Mouse (Mus musculus) MEL (cell line): ENCODE measurements around the gene Pik3cd. TPM values are rescaled to one million over a fixed set of nuclear protein-coding genes. Genes with fewer than 3 reads are reported as not detected.

ENCODE experiments used
- DNase-seq: peaks from one replicate; pipeline ENCODE4 v3.0.0; 2011; ENCODE audit warnings: low read depth, low spot score
- H3K27ac ChIP-seq: 2 replicates; pipeline ENCODE4 v1.5.1; 2012; ENCODE audit warnings: low read depth, mild to moderate bottlenecking, control low read depth, low read length, moderate library complexity; ENCODE audit not compliant: control insufficient read depth
- H3K27me3 ChIP-seq, 2 experiments: fragments of 150-350 bp in 1 of 2; sonication (generic) in 1 of 2; 2 replicates each; pipeline ENCODE4 v1.6.1; 2012; ENCODE audit warnings: low read length in 2 of 2, mild to moderate bottlenecking in 2 of 2, improper control_type of control experiment in 1 of 2, moderate library complexity in 1 of 2; ENCODE audit not compliant: insufficient read depth in 2 of 2, control insufficient read depth in 1 of 2
- H3K36me3 ChIP-seq, 2 experiments: 2 replicates each; pipeline ENCODE4 v1.6.1; 2012 to 2014; ENCODE audit warnings: low read length in 2 of 2, improper control_type of control experiment in 1 of 2, inconsistent platforms in 1 of 2, mild to moderate bottlenecking in 1 of 2; ENCODE audit not compliant: insufficient read depth in 2 of 2, control insufficient read depth in 1 of 2
- H3K4me1 ChIP-seq, 2 experiments: fragments of 150-350 bp in 1 of 2; sonication (generic) in 1 of 2; 2 replicates each; pipeline ENCODE4 v1.6.1; 2012; ENCODE audit warnings: low read length in 2 of 2, improper control_type of control experiment in 1 of 2, mild to moderate bottlenecking in 1 of 2; ENCODE audit not compliant: insufficient read depth in 2 of 2, control insufficient read depth in 1 of 2
- H3K4me3 ChIP-seq, 2 experiments: fragments of 150-350 bp in 1 of 2; sonication (generic) in 1 of 2; 2 replicates each; pipeline ENCODE4 v1.5.1; 2012; ENCODE audit warnings: low read depth in 2 of 2, low read length in 2 of 2, mild to moderate bottlenecking in 2 of 2, moderate library complexity in 2 of 2, control low read depth in 1 of 2, improper control_type of control experiment in 1 of 2; ENCODE audit not compliant: control insufficient read depth in 1 of 2, insufficient read depth in 1 of 2
- H3K79me2 ChIP-seq: 2 replicates; pipeline ENCODE4 v1.6.1; 2012; ENCODE audit warnings: mild to moderate bottlenecking, low read length, moderate library complexity; ENCODE audit not compliant: control insufficient read depth, poor library complexity, insufficient read depth
- H3K9ac ChIP-seq: 2 replicates; pipeline ENCODE4 v1.6.1; 2012; ENCODE audit warnings: low read depth, mild to moderate bottlenecking, control low read depth, low read length, moderate library complexity; ENCODE audit not compliant: control insufficient read depth, poor library complexity, severe bottlenecking
- H3K9me3 ChIP-seq: fragments of 150-350 bp; sonication (generic); replicated peaks from 2 replicates; pipeline ENCODE4 v1.6.1; 2012; ENCODE audit warnings: mild to moderate bottlenecking, low read length, improper control_type of control experiment, moderate library complexity; ENCODE audit not compliant: insufficient read depth
- CHD1 ChIP-seq: IDR thresholded peaks from 2 replicates; pipeline ENCODE4 v1.6.1; 2012; ENCODE audit warnings: low read depth, mild to moderate bottlenecking, inconsistent platforms, low read length, improper control_type of control experiment
- ELF1 ChIP-seq: IDR thresholded peaks from 2 replicates; pipeline ENCODE4 v1.6.1; 2014; ENCODE audit warnings: low read depth, mild to moderate bottlenecking, inconsistent platforms, low read length, improper control_type of control experiment, moderate library complexity
- ETS1 ChIP-seq: IDR thresholded peaks from 2 replicates; pipeline ENCODE4 v1.6.1; 2012; ENCODE audit warnings: low read depth, mild to moderate bottlenecking, inconsistent platforms, low read length, improper control_type of control experiment, moderate library complexity
- GABPA ChIP-seq: IDR thresholded peaks from 2 replicates; pipeline ENCODE4 v1.6.1; 2012; ENCODE audit warnings: low read depth, mild to moderate bottlenecking, inconsistent platforms, low read length, improper control_type of control experiment, moderate library complexity
- JUND ChIP-seq: IDR thresholded peaks from 2 replicates; pipeline ENCODE4 v1.6.1; 2011; ENCODE audit warnings: low read depth, mild to moderate bottlenecking, improper control_type of control experiment, low read length
- MAFK ChIP-seq: IDR thresholded peaks from 2 replicates; pipeline ENCODE4 v1.6.1; 2011; ENCODE audit warnings: low read depth, mild to moderate bottlenecking, low read length, improper control_type of control experiment, borderline replicate concordance
- MAX ChIP-seq: IDR thresholded peaks from 2 replicates; pipeline ENCODE4 v1.6.1; 2011; ENCODE audit warnings: low read length, improper control_type of control experiment
- MYC ChIP-seq: IDR thresholded peaks from 2 replicates; pipeline ENCODE4 v1.6.1; 2011; ENCODE audit warnings: low read depth, mild to moderate bottlenecking, low read length, improper control_type of control experiment, moderate library complexity
- POLR2AphosphoS2 ChIP-seq: IDR thresholded peaks from 2 replicates; pipeline ENCODE4 v1.6.1; 2011; ENCODE audit warnings: low read length, improper control_type of control experiment
- RAD21 ChIP-seq: IDR thresholded peaks from 2 replicates; pipeline ENCODE4 v1.6.1; 2011; ENCODE audit warnings: mild to moderate bottlenecking, low read depth, low read length, improper control_type of control experiment
- SIN3A ChIP-seq: IDR thresholded peaks from 2 replicates; pipeline ENCODE4 v1.6.1; 2012; ENCODE audit warnings: low read length, improper control_type of control experiment, inconsistent platforms
- SMC3 ChIP-seq: IDR thresholded peaks from 2 replicates; pipeline ENCODE4 v1.6.1; 2011; ENCODE audit warnings: low read depth, low read length, improper control_type of control experiment
- USF2 ChIP-seq, 2 experiments: IDR thresholded peaks; 2 replicates each; pipeline ENCODE4 v1.6.1; 2011 to 2012; ENCODE audit warnings: improper control_type of control experiment in 2 of 2, low read length in 2 of 2, borderline replicate concordance in 1 of 2, inconsistent platforms in 1 of 2, low read depth in 1 of 2, mild to moderate bottlenecking in 1 of 2; ENCODE audit not compliant: insufficient read depth in 1 of 2
- polyA plus RNA-seq, 2 experiments: library from polyadenylated mRNA; stranded (reverse) in 1 of 2; unstranded in 1 of 2; fragments of >175 nt in 1 of 2; fragments of >200 nt in 1 of 2; gene quantifications; 2 replicates each; pipeline versions ENCODE4 v1.2.1 to v1.2.4; 2012; ENCODE audit warnings: low replicate concordance in 2 of 2, low read depth in 1 of 2; ENCODE audit not compliant: insufficient read length in 2 of 2, insufficient read depth in 1 of 2, missing spikeins in 1 of 2
- total RNA-seq: library from RNA; depleted of rRNA; stranded (reverse); fragments of 300-350 nt; gene quantifications from 2 replicates; pipeline ENCODE4 v1.2.3, GENCODE M21; 2012

Pik3cd gene
- total and polyA plus RNA-seq, 3 experiments = 45.9 to 152 (median 49.8) TPM

GRCm38 (mm10) chr4:149683875-149684274 lies 18.5 kb downstream of the Pik3cd start:
- no peak overlapping the region for H3K4me3 ChIP-seq
- TF ChIP-seq CHD1 (no peak), JUND (no peak)
- H3K27me3 ChIP-seq = no peaks in the 10 kb centered on the region
- no peak for DNase-seq
- no peak overlapping the region for H3K9ac ChIP-seq
- H3K4me1 ChIP-seq = no peaks in the 10 kb centered on the region
- no peaks in the 10 kb centered on the region for H3K36me3 ChIP-seq
- H3K79me2 ChIP-seq = no peaks in the 10 kb centered on the region
- H3K9me3 ChIP-seq = no peaks in the 10 kb centered on the region
- H3K27ac ChIP-seq = no peak overlapping the region

GRCm38 (mm10) chr4:149679056-149679770 lies 23.2 kb downstream of the Pik3cd start:
- Histone ChIP-seq H3K79me2 (no peaks in the 10 kb centered on the region), H3K9me3 (no peaks in the 10 kb centered on the region), H3K36me3 (no peaks in the 10 kb centered on the region; a peak in 2 of 4 replicates), H3K4me1 (no peaks in the 10 kb centered on the region), H3K27ac (no peak overlapping the region), H3K27me3 (no peaks in the 10 kb centered on the region), H3K4me3 (no peak overlapping the region), H3K9ac (no peak overlapping the region)
- TF ChIP-seq RAD21 (no peak), SIN3A (no peak), ETS1 (no peak)
- DNase-seq = no peak

- TF ChIP-seq POLR2AphosphoS2 = no peak
- no peak for TF ChIP-seq USF2 (IDR thresholded peaks at IDR 0.05; ENCODE audit: borderline replicate concordance in 1 of 2, insufficient read depth in 1 of 2, low read depth in 1 of 2, low read length in 2 of 2)
- no peak for TF ChIP-seq ELF1
- no peak for TF ChIP-seq MAX
- TF ChIP-seq GABPA = no peak
- no peak for TF ChIP-seq JUND
- no peak for TF ChIP-seq MYC
- no peak for TF ChIP-seq SMC3
- TF ChIP-seq RAD21 = no peak
- TF ChIP-seq SIN3A = no peak
- no peak for TF ChIP-seq MAFK
- no peak for DNase-seq
- no peaks in the 10 kb centered on the region for H3K79me2 ChIP-seq
- H3K9me3 ChIP-seq = no peaks in the 10 kb centered on the region
- H3K4me1 ChIP-seq = no peaks in the 10 kb centered on the region
- no peak overlapping the region for H3K9ac ChIP-seq
- no peak overlapping the region for H3K27ac ChIP-seq
- H3K4me3 ChIP-seq = no peak overlapping the region
- no peaks in the 10 kb centered on the region; a peak in 2 of 4 replicates for H3K36me3 ChIP-seq
- no peaks in the 10 kb centered on the region for H3K27me3 ChIP-seq
Measured at GRCm38 (mm10) chr4:149678006-149678405, 24.4 kb downstream of the Pik3cd start.
